Mouse (Mus musculus) neutrophil, adult 83 days (primary cell): Measurements from ENCODE around the gene Ankle1. TPM values are rescaled to one million over a fixed set of nuclear protein-coding genes. Genes with fewer than 3 reads are reported as not detected.

Source experiments
- total RNA-seq, 2 experiments: library from RNA; stranded (reverse); gene quantifications; one replicate each; pipeline ENCODE4 v1.2.4; 2023

Ankle1 gene
- total RNA-seq = 10 to 100 TPM; 18.6 to 22.4 TPM

DNA sequence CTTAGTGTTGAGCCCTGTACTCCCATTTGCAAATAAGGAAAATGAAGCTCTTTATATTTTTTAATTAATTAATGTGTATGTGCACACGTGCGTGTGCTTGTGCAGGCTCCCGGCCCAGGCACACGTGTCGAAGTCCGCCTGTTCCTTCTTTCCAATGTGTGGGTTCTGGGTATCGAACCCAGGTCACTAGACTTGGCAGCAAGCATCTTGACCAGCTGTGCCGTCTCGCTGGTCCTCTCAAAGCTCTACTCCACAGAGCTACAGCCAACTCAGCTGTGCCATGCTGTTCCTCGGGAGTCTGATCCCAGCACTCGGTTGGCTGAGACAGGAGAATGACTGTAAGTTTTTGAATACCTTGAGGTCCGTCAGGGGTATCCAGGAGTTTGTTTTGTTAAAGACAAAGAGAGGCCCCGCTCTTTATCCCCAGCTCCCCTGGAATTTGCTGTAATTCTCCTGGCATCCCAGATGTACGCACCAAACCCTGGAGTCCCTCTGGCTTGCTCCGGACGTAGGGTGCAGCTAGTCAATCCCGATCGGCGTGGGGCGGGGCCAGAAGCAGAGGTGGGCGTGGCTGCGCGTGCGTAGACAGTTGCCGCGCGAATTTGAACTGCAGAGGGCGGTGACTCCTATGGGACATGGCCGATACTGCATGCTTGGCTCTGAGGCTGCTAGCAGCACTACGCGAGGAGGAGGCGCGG lies at the start of gene Ankle1:
Gene Ankle1, plus strand, starts transcription at position 610 of the 698 bp plus-strand sequence.

DNA sequence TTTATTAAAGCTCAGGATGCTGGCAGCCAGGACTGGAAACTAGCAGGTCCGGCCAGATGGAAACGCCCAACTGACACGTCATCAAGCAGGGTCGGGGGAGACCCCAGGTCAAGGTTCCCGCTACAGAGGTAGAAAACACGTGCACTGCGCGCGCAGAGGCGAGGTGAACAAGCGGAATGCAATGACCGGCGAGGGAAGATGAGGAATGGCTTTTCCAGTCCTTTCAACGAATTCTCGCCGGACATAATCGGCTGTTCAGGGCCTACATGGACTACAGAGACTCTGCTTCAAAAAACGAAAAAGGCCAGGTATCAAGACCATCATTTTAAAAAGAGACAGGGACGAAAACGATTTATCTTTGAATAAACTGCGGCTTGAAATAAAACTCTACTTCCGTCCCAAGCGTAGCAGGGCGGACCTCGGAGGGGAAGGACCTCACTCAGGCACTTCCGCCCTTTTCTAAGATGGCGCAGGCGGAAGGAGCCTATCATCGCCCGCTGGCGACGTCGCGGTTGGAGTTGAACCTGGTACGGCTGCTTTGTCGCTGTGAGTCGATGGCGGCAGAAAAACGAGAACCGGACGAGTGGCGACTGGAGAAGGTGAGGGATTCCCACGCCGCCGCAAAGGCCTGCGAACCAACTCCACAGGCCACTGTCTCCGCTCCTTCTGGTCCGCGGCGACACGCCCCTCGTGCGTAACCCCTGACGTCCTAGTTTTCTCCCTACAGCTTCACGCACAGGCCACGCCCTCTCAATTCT lies 38.9 kb upstream of the Ankle1 start, which contains the start of gene Use1:
Gene Use1, plus strand, starts transcription at position 78 of the 758 bp plus-strand sequence.

DNA sequence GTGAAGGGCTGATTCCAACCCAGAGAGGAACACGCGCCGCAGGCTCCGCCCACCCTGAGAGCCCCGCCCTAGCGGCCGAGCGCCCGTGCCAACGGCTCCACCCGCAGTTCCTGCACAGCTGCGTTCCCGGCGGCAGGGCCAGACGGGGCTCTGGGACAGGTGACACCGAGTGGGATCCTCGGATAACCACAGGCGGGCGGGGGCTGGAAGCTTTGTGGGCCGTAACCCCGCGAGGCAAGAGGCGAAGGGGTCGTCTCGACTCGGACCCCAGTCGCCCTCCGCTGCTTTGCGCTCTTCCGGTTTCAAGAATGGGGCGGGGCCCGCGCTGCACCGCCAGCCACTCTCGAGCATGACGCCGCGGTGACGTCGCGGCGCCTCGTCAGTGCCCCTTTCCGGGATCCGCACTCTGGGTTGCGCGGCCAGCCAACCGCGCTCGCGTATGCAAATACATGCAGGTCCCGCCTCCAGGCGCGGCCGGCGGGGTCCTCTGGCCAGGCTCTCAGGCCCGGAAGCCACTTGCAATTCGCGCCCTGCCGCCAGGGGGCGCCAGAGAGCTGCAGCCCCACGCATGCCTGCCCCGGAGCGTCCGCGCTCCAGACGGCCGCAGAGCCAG lies 34.5 kb upstream of the Ankle1 start, which contains the start of gene Ocel1:
Gene Ocel1, plus strand, starts transcription at position 63 of the 613 bp plus-strand sequence.

DNA sequence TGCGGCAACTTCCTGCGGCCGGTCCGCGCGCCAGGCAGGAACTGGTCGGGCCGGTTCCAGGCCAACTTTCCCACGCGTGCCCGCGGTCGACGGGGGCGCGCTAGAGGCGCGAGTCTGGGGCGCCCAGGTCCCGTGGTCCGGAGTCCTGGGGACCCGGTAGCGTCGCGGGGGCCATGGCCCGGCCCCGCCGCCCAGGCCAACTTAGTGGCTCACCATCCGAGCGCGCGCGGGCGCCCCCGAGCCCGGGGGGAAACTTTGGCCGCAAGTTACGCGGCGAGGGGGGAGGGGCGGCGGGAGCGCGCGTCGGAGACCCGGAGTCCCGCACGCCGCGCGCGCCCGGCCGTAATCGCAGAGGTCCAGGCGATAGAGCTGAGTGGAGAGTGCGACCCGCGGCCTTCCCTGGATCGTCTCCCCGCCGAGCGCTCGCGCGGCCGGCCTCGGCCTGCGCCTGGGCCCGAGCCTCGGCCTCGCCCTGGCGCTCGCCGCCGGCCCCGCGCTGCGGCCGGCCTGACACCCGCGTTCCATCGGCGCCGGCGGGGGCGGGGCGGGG lies 24.3 kb upstream of the Ankle1 start, which contains the start of gene Nr2f6:
Gene Nr2f6, minus strand, starts transcription at position 540 of the 550 bp plus-strand sequence.

DNA sequence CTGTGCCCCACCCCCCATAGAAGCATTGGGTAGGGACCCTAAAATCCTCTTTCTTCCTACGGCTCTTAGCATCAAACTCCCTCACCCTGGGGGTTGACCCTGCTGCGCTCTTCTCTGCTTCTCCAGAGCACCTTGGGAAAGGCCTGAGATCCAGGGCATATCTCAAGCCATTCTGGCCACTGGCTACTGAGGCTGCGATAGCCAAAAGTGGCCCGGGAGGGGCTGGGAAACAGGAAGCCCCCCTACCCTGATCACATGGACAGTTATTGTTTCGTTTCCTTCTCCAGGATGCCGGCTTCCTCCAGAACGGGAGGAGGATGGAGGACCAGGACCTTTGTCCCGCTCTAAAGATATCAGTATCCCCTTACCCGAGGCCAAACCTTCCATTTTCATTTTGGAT lies 10.2 kb upstream of the Ankle1 start, which contains the start of gene Ushbp1:
Gene Ushbp1, minus strand, starts transcription at position 174 of the 400 bp plus-strand sequence.

DNA sequence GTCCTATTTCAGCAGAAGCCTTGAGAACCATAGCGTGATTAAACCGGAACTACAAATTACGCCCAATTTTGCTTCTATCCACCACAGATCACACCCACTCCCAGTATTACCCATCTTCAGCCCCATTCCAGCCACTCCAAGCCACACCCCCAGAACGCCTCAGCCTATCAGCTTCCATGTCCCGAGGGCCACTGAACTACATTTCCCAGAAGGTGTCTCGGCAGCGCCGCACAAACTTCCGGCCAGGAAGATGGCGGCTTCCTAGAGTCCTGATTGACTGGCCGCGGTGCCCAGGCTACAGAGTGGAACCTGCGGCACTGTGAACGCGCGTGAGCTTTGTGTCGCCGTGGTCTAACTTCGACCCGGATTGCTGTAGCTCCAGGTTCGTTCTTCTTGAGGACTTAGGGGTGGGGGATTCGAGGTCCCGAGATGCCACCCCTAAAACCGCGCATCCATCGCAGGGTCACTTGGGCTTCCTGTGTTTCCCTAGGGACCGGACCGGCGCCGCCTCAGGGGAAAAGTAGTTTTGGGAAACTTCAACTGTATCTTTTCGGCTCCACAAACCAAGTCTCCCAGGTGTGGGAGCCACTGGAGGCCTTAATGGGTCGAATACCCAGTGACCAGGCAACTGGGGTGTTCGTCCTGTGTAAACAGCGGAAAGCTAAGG lies 9.0 kb upstream of the Ankle1 start, which contains the start of gene Babam1:
Gene Babam1, plus strand, starts transcription at position 223 of the 667 bp plus-strand sequence.

Other genes starting within 250 kb of the Ankle1 start
- 100 to 1,000 TPM; 124 to 131 TPM for gene Myo9b, start 133.3 kb upstream of the Ankle1 start, total RNA-seq
- 10 to 100 TPM; 47.8 to 58.5 TPM for gene Haus8, start 133.1 kb upstream of the Ankle1 start, total RNA-seq
- 100 to 1,000 TPM; 149 to 154 TPM for gene Use1, start 39.2 kb upstream of the Ankle1 start, total RNA-seq
- gene Ocel1, start 34.7 kb upstream of the Ankle1 start, total RNA-seq = 10 to 100 TPM; 19.8 to 20.1 TPM
- 1 to 10 TPM; 7.2 to 8.2 TPM for gene Nr2f6, start 24.1 kb upstream of the Ankle1 start, total RNA-seq
- gene Ushbp1, start 10.2 kb upstream of the Ankle1 start, total RNA-seq = under 1 TPM in 1 of 2 experiments, not detected in 1; 0.39 TPM
- 10 to 100 TPM; 60.0 to 62.4 TPM for gene Babam1, start 9.1 kb upstream of the Ankle1 start, total RNA-seq
- gene Abhd8, start 57.6 kb downstream of the Ankle1 start, total RNA-seq = 1 to 10 TPM; 4.8 to 5.6 TPM
- gene Mrpl34, start 58.9 kb downstream of the Ankle1 start, total RNA-seq = 10 to 100 TPM; 33.7 to 34.1 TPM
- 10 to 100 TPM; 72.6 to 81.2 TPM for gene Dda1, start 63.2 kb downstream of the Ankle1 start, total RNA-seq
- 1 to 10 TPM; 3.4 to 4.5 TPM for gene Ano8, start 80.0 kb downstream of the Ankle1 start, total RNA-seq
- gene Gtpbp3, start 82.1 kb downstream of the Ankle1 start, total RNA-seq = 10 to 100 TPM; 11.0 to 13.3 TPM
- under 1 TPM; 0.40 to 0.44 TPM for gene Plvap, start 105.7 kb downstream of the Ankle1 start, total RNA-seq
- gene Ccdc194, start 119.7 kb downstream of the Ankle1 start, total RNA-seq = under 1 TPM; 0.31 to 0.38 TPM
- gene Bst2, start 131.4 kb downstream of the Ankle1 start, total RNA-seq = 10 to 100 TPM; 20.1 to 22.3 TPM
- gene Mvb12a, start 136.9 kb downstream of the Ankle1 start, total RNA-seq = 10 to 100 TPM; 27.2 to 31.8 TPM
- under 1 TPM in 1 of 2 experiments, not detected in 1; 0.42 TPM for gene Tmem221, start 152.9 kb downstream of the Ankle1 start, total RNA-seq
- not detected for gene Nxnl1, start 160.6 kb downstream of the Ankle1 start, total RNA-seq
- gene Slc27a1, start 162.9 kb downstream of the Ankle1 start, total RNA-seq = 1 to 10 TPM in 1 of 2 experiments, under 1 TPM in 1; 0.88 to 1.3 TPM
- gene Pgls, start 186.2 kb downstream of the Ankle1 start, total RNA-seq = 10 to 100 TPM; 83.8 to 84.4 TPM
- gene Fam129c, start 191.6 kb downstream of the Ankle1 start, total RNA-seq = 1 to 10 TPM; 5.6 to 7.0 TPM
- 10 to 100 TPM; 46.9 to 48.6 TPM for gene Colgalt1, start 205.0 kb downstream of the Ankle1 start, total RNA-seq